Mouse (Mus musculus) midbrain, embryonic 16.5 days (tissue): ENCODE results near the gene Dnm3. TPM values are rescaled to one million over a fixed set of nuclear protein-coding genes. Genes with fewer than 3 reads are reported as not detected.

ENCODE experiments used
- ATAC-seq: fragments of 200-750 bp; cut with Nextera tagmentation; 2 replicates; pipeline ENCODE4 v1.8.0; 2017; ENCODE audit warnings: moderate TSS enrichment
- H3K27ac ChIP-seq: fragments of 300-500 bp; sonication (generic); 2 replicates; pipeline ENCODE4 v1.5.1; 2014; ENCODE audit warnings: mild to moderate bottlenecking, low read length, mixed read lengths
- H3K27me3 ChIP-seq: fragments of 300-500 bp; sonication (generic); 2 replicates; pipeline ENCODE4 v1.6.1; 2014; ENCODE audit warnings: low read depth, low read length, mixed read lengths; ENCODE audit not compliant: control insufficient read depth, insufficient read depth
- H3K36me3 ChIP-seq: fragments of 300-500 bp; sonication (generic); 2 replicates; pipeline ENCODE4 v1.6.1; 2014; ENCODE audit warnings: mild to moderate bottlenecking, low read length, moderate library complexity, mixed read lengths; ENCODE audit not compliant: control insufficient read depth, insufficient read depth
- H3K4me1 ChIP-seq: fragments of 300-500 bp; sonication (generic); 2 replicates; pipeline ENCODE4 v1.6.1; 2014; ENCODE audit warnings: mild to moderate bottlenecking, low read length, mixed read lengths; ENCODE audit not compliant: control insufficient read depth, insufficient read depth
- H3K4me2 ChIP-seq: fragments of 300-500 bp; sonication (generic); 2 replicates; pipeline ENCODE4 v1.6.1; 2014; ENCODE audit warnings: mild to moderate bottlenecking, low read length, mixed read lengths
- H3K4me3 ChIP-seq: fragments of 300-500 bp; sonication (generic); 2 replicates; pipeline ENCODE4 v1.5.1; 2014; ENCODE audit warnings: low read depth, mild to moderate bottlenecking, low read length, moderate library complexity, mixed read lengths
- H3K9ac ChIP-seq: fragments of 300-500 bp; sonication (generic); 2 replicates; pipeline ENCODE4 v1.6.1; 2014; ENCODE audit warnings: low read depth, low read length, mixed read lengths
- H3K9me3 ChIP-seq: fragments of 300-500 bp; sonication (generic); replicated peaks from 2 replicates; pipeline ENCODE4 v1.6.1; 2014; ENCODE audit warnings: mild to moderate bottlenecking, low read length, mixed read lengths; ENCODE audit not compliant: control insufficient read depth, poor library complexity, severe bottlenecking
- WGBS: fragments of 180-500 bp; shearing (Covaris S2); extraction: QIAGEN DNeasy Blood & Tissue Kit; methylation state at CpG from one replicate; pipeline ENCODE4 v1.1.7; 2014; 5-methylcytosine and 5-hydroxymethylcytosine counted together
- polyA plus RNA-seq: library from polyadenylated mRNA; unstranded; fragments of >200 nt; fragmentation: Nextera tagmentation; extraction: Ambion mirVana; gene quantifications from 2 replicates; pipeline ENCODE4 v1.2.1, GENCODE M21; 2015

Dnm3 gene
- polyA plus RNA-seq, 1 experiment from 2014 or later = 69.4 TPM

DNA sequence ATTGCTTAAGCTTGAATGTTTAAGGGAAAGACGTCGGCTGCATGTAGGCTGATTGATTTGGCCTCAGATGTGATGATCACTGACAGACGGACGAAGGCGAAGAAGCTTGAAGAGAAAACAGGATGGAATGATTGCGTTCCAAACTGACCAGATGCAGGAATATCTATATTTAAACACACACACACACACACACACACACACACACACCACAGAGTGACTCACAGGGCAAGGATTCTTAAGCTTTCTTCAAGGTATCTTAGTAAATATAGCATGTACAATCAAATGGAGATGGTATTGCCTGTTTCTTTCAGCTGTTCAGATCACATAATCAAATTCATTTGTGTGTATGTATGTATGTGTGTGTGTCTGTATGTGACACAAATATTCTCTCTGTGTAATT lies 425.1 kb downstream of the Dnm3 start:
- Histone ChIP-seq H3K27ac (peak overlapping the region; percentile 31; the same call in 1 of the 2 replicates), H3K9me3 (no peaks in the 10 kb centered on the region), H3K4me2 (no peak overlapping the region), H3K36me3 (no peaks in the 10 kb centered on the region), H3K4me1 (peaks cover 7% of the 10 kb centered on the region), H3K27me3 (no peaks in the 10 kb centered on the region), H3K4me3 (no peak overlapping the region), H3K9ac (no peak overlapping the region)
- WGBS = 44% methylated on average over 6 of the region's 6 CpGs
- ATAC-seq = 0 out of 2 replicates have a peak, but pooled peaks have one; percentile 16

DNA sequence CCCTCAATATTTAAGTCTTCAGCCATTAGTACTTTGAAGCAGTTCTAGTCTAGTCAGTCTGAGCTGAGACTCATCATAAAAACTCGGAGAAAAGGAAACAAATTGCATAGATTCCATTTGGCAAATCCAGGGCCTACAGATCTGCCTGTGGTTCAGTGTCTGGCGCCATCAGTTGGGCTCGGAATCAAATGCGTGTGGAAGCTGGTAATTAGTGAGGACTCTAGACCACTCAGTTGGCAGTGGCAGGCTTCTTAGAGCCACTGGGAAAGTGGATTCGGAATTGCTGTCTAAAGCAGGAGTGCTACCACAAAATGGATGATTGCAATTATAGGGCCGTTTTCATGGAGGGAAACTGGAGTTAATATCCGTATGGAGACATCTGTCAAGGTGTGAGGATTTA lies 425.7 kb downstream of the Dnm3 start:
- Histone ChIP-seq H3K9me3 (no peaks in the 10 kb centered on the region), H3K36me3 (no peaks in the 10 kb centered on the region), H3K4me2 (no peak overlapping the region), H3K27me3 (no peaks in the 10 kb centered on the region), H3K27ac (peak overlapping the region; percentile 31), H3K4me1 (peaks cover 7% of the 10 kb centered on the region), H3K4me3 (no peak overlapping the region), H3K9ac (no peak overlapping the region)
- ATAC-seq = no peak
- WGBS = 65% methylated on average over 7 of the region's 7 CpGs

GRCm38 (mm10) chr1:162051710-162052109 lies 426.1 kb downstream of the Dnm3 start:
- Histone ChIP-seq H3K27me3 (no peaks in the 10 kb centered on the region), H3K9ac (no peak overlapping the region), H3K9me3 (no peaks in the 10 kb centered on the region), H3K4me3 (no peak overlapping the region), H3K4me1 (peaks cover 7% of the 10 kb centered on the region), H3K4me2 (no peak overlapping the region), H3K27ac (no peak overlapping the region), H3K36me3 (no peaks in the 10 kb centered on the region)
- ATAC-seq = no peak
- 91% methylated on average over 4 of the region's 4 CpGs for WGBS

- Histone ChIP-seq H3K4me3 (no peak overlapping the region), H3K36me3 (no peaks in the 10 kb centered on the region), H3K4me1 (0 out of 2 replicates have a peak, but pooled peaks cover 2% of the 10 kb centered on the region), H3K4me2 (no peak overlapping the region), H3K9me3 (no peaks in the 10 kb centered on the region), H3K9ac (no peak overlapping the region), H3K27me3 (no peaks in the 10 kb centered on the region), H3K27ac (no peak overlapping the region)
- ATAC-seq = no peak
- 84% methylated on average over 7 of the region's 7 CpGs for WGBS
Observed at GRCm38 (mm10) chr1:162047673-162048072, 430.2 kb downstream of the Dnm3 start.

GRCm38 (mm10) chr1:162043788-162044717 lies 433.8 kb downstream of the Dnm3 start:
- H3K9ac ChIP-seq = no peak overlapping the region
- WGBS = 81% methylated on average over 8 of the region's 8 CpGs
- no peak overlapping the region for H3K27ac ChIP-seq
- H3K4me2 ChIP-seq = no peak overlapping the region
- H3K36me3 ChIP-seq = no peaks in the 10 kb centered on the region
- H3K27me3 ChIP-seq = no peaks in the 10 kb centered on the region
- H3K9me3 ChIP-seq = no peaks in the 10 kb centered on the region
- ATAC-seq = no peak
- H3K4me1 ChIP-seq = no peaks in the 10 kb centered on the region
- H3K4me3 ChIP-seq = no peak overlapping the region

DNA sequence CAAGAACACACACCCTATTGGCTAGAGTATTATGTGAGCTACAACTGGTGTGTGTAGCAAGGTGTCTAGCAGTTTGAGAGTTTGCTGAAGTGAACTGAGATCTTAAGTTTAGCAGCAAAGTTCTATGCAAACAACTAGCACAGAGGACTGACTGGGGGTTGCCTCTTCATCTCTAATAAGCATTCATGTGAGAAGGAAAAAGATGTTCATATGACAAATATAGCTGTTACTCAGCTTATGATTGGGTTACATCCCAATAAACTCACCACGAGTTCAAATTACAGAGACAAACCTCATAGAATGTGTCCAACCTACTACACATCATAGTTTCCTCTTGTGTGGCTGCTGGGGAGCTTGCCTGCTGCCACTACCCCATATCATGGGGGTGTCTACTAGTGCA lies 434.6 kb downstream of the Dnm3 start:
- no peak overlapping the region for H3K9ac ChIP-seq
- no peak for ATAC-seq
- H3K9me3 ChIP-seq = no peaks in the 10 kb centered on the region
- H3K4me1 ChIP-seq = no peaks in the 10 kb centered on the region
- no peak overlapping the region for H3K4me3 ChIP-seq
- H3K4me2 ChIP-seq = no peak overlapping the region
- WGBS = 77% methylated on average over 1 of the region's 1 CpGs
- H3K36me3 ChIP-seq = no peaks in the 10 kb centered on the region
- no peaks in the 10 kb centered on the region for H3K27me3 ChIP-seq
- H3K27ac ChIP-seq = no peak overlapping the region

DNA sequence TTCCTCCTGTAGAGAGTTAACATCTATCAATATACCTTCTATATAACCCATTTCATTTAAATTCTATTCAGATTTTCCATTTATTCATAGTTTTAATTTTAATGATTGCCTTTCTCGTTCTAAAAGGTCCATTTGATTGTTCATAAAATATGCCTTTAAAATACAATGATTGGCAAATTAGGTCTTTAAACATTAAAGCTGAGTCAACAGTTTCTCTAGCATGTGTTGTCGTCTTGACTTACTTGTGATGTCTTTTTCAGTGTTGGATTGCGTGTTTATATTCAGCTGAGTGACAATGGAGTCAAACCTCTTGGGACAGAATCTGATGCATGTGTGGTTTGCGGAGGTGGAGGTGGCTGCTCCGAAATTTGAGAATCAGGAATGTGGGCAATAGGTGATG lies 435.4 kb downstream of the Dnm3 start:
- Histone ChIP-seq H3K36me3 (no peaks in the 10 kb centered on the region), H3K9me3 (no peaks in the 10 kb centered on the region), H3K4me2 (no peak overlapping the region), H3K4me3 (no peak overlapping the region), H3K27ac (no peak overlapping the region), H3K4me1 (no peaks in the 10 kb centered on the region), H3K9ac (no peak overlapping the region), H3K27me3 (no peaks in the 10 kb centered on the region)
- no peak for ATAC-seq
- 88% methylated on average over 5 of the region's 5 CpGs for WGBS

DNA sequence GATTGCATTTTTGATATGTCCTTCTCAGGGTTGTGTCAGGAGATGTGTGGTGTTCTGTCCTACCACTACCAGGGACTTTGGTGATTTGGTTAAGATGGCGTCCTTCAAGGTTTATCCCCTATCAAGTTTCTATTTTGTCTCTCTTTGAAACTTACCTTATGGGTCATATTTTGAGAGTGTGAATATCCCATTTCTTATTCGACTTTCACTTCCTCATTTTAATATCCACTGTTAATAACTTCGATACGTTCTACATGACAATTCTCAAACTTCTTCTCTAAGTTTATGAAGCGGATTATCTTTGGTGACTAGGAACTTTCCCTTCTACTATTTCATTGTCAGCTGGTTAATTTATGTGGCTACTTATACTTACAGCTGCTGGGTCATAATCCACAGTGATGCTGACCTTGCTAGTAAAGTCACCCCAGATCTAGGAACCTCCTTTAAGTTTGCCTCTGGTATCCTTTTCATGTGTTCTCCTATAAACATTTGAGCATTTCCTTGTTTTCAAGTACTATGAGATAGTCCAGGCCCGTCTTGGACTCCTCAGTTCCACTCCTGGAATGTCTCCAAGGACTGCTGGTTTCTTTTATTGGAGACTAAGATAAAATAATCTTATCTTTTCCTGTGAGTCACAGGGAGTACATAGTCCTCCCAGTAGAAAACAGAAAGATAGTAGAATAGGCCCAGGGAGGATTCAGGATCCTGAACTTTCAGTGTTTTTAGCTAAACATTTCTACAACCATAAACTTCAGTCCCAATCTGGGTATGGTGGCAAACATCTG lies 437.2 kb downstream of the Dnm3 start:
- Histone ChIP-seq H3K36me3 (no peaks in the 10 kb centered on the region), H3K9ac (no peak overlapping the region)

GRCm38 (mm10) chr1:162039808-162040207 lies 438.0 kb downstream of the Dnm3 start:
- H3K4me3 ChIP-seq = no peak overlapping the region
- H3K27ac ChIP-seq = no peak overlapping the region
- H3K4me2 ChIP-seq = no peak overlapping the region
- no peaks in the 10 kb centered on the region for H3K9me3 ChIP-seq
- peaks cover 5% of the 10 kb centered on the region for H3K4me1 ChIP-seq
- H3K27me3 ChIP-seq = no peaks in the 10 kb centered on the region
- H3K9ac ChIP-seq = no peak overlapping the region
- no peaks in the 10 kb centered on the region for H3K36me3 ChIP-seq
- WGBS = 78% methylated on average over 7 of the region's 7 CpGs
- no peak for ATAC-seq

More for the DNA sequence above, 437.2 kb downstream of the Dnm3 start:
- Histone ChIP-seq H3K4me1 (peaks cover 5% of the 10 kb centered on the region), H3K27ac (no peak overlapping the region), H3K9me3 (no peaks in the 10 kb centered on the region), H3K4me3 (no peak overlapping the region), H3K27me3 (no peaks in the 10 kb centered on the region), H3K4me2 (no peak overlapping the region)
- ATAC-seq = no peak
- WGBS = 91% methylated on average over 6 of the region's 6 CpGs
